Mouse (Mus musculus) liver, postnatal 0 days (tissue): ENCODE results near the gene Shprh. TPM values are rescaled to one million over a fixed set of nuclear protein-coding genes. Genes with fewer than 3 reads are reported as not detected.
"Not testable (repeated sequence)": the region's sequence is repeated elsewhere in the genome, so short reads cannot be mapped to it uniquely, and the experiment has no call there.

ENCODE experiments used
- ATAC-seq: fragments of 200-750 bp; cut with Nextera tagmentation; 2 replicates; pipeline ENCODE4 v1.8.0; 2017; ENCODE audit warnings: mild to moderate bottlenecking, moderate library complexity
- DNase-seq: peaks from one replicate; pipeline ENCODE4 v3.0.0-alpha.2; 2016
- H3K27ac ChIP-seq: fragments of 300-500 bp; sonication (generic); 2 replicates; pipeline ENCODE4 v1.5.1; 2014; ENCODE audit warnings: antibody characterized with exemption, moderate library complexity, mild to moderate bottlenecking, low read depth
- H3K27me3 ChIP-seq: fragments of 300-500 bp; sonication (generic); 2 replicates; pipeline ENCODE4 v1.6.1; 2014; ENCODE audit warnings: low read length, control low read depth, mixed read lengths; ENCODE audit not compliant: insufficient read depth
- H3K36me3 ChIP-seq: fragments of 300-500 bp; sonication (generic); replicated peaks from 2 replicates; pipeline ENCODE4 v1.6.1; 2014; ENCODE audit warnings: mild to moderate bottlenecking, control low read depth, low read length, moderate library complexity, mixed read lengths; ENCODE audit not compliant: insufficient read depth
- H3K4me1 ChIP-seq: fragments of 300-500 bp; sonication (generic); 2 replicates; pipeline ENCODE4 v1.6.1; 2014; ENCODE audit warnings: antibody characterized with exemption, mild to moderate bottlenecking, control low read depth; ENCODE audit not compliant: insufficient read depth
- H3K4me2 ChIP-seq: fragments of 300-500 bp; sonication (generic); 2 replicates; pipeline ENCODE4 v1.6.1; 2014; ENCODE audit warnings: low read depth, mild to moderate bottlenecking, low read length, moderate library complexity, mixed read lengths
- H3K4me3 ChIP-seq: fragments of 300-500 bp; sonication (generic); 2 replicates; pipeline ENCODE4 v1.5.1; 2014; ENCODE audit warnings: low read depth, low read length
- H3K9ac ChIP-seq: fragments of 300-500 bp; sonication (generic); replicated peaks from 2 replicates; pipeline ENCODE4 v1.6.1; 2014; ENCODE audit warnings: mild to moderate bottlenecking, moderate library complexity
- H3K9me3 ChIP-seq: fragments of 300-500 bp; sonication (generic); 2 replicates; pipeline ENCODE4 v1.6.1; 2016; ENCODE audit warnings: mild to moderate bottlenecking, control low read depth, low read length, mixed read lengths
- CTCF ChIP-seq: sonication (generic); IDR thresholded peaks from 2 replicates; pipeline ENCODE4 v1.5.1; 2016; ENCODE audit warnings: antibody characterized with exemption, low read depth
- EP300 ChIP-seq: IDR thresholded peaks from 2 replicates; pipeline ENCODE4 v1.6.1; 2016; ENCODE audit warnings: antibody characterized with exemption, low read depth, mild to moderate bottlenecking
- whole genome bisulfite sequencing: fragments of 180-500 bp; shearing (Covaris S2); extraction: QIAGEN DNeasy Blood & Tissue Kit; methylation state at CpG from one replicate; pipeline ENCODE4 v1.1.7; 2014; ENCODE audit not compliant: insufficient replicate concordance; 5-methylcytosine and 5-hydroxymethylcytosine counted together
- polyA plus RNA-seq: library from polyadenylated mRNA; unstranded; fragments of >200 nt; fragmentation: Nextera tagmentation; extraction: Ambion mirVana; gene quantifications from 2 replicates; pipeline ENCODE4 v1.2.1, GENCODE M21; 2015

Shprh gene
- polyA plus RNA-seq, 1 experiment from 2014 or later, result 3.1 TPM

- H3K36me3 ChIP-seq, result peaks cover 40% of the 10 kb centered on the region
- no peak overlapping the region for H3K27ac ChIP-seq
- 85% methylated on average over 5 of the region's 5 CpGs for WGBS
- H3K4me1 ChIP-seq, result no peaks in the 10 kb centered on the region
- no peak overlapping the region for H3K4me2 ChIP-seq
- no peak overlapping the region for H3K4me3 ChIP-seq
- no peak for DNase-seq
- TF ChIP-seq CTCF (no peak), EP300 (no peak)
- H3K9ac ChIP-seq, result no peak overlapping the region
- ATAC-seq, result no peak
- H3K27me3 ChIP-seq, result no peaks in the 10 kb centered on the region
- H3K9me3 ChIP-seq, result no peaks in the 10 kb centered on the region
Measured at GRCm38 (mm10) chr10:11180077-11180476, 30.9 kb downstream of the Shprh start.

GRCm38 (mm10) chr10:11197341-11197740 is 48.1 kb downstream of the Shprh start:
- no peaks in the 10 kb centered on the region for H3K4me1 ChIP-seq
- 86% methylated on average over 1 of the region's 1 CpGs for WGBS
- H3K27me3 ChIP-seq, result no peaks in the 10 kb centered on the region
- no peak overlapping the region for H3K4me2 ChIP-seq
- H3K36me3 ChIP-seq, result peaks cover 39% of the 10 kb centered on the region
- ATAC-seq (no peak), DNase-seq (no peak)
- H3K4me3 ChIP-seq, result no peak overlapping the region
- no peaks in the 10 kb centered on the region for H3K9me3 ChIP-seq
- no peak overlapping the region for H3K27ac ChIP-seq
- TF ChIP-seq EP300, result no peak
- no peak for TF ChIP-seq CTCF
- H3K9ac ChIP-seq, result no peak overlapping the region

GRCm38 (mm10) chr10:11198346-11198745 is 49.1 kb downstream of the Shprh start:
- WGBS, result 80% methylated on average over 2 of the region's 2 CpGs
- TF ChIP-seq CTCF (no peak), EP300 (no peak)
- no peaks in the 10 kb centered on the region for H3K9me3 ChIP-seq
- H3K4me2 ChIP-seq, result no peak overlapping the region
- H3K4me1 ChIP-seq, result no peaks in the 10 kb centered on the region
- H3K36me3 ChIP-seq, result peaks cover 33% of the 10 kb centered on the region
- no peak overlapping the region for H3K9ac ChIP-seq
- ATAC-seq (no peak), DNase-seq (no peak)
- H3K4me3 ChIP-seq, result no peak overlapping the region
- H3K27ac ChIP-seq, result no peak overlapping the region
- no peaks in the 10 kb centered on the region for H3K27me3 ChIP-seq

- ATAC-seq, result no peak
- Histone ChIP-seq H3K9ac (no peak overlapping the region), H3K4me1 (no peaks in the 10 kb centered on the region), H3K27ac (no peak overlapping the region), H3K4me2 (no peak overlapping the region), H3K9me3 (no peaks in the 10 kb centered on the region), H3K36me3 (peaks cover 25% of the 10 kb centered on the region), H3K4me3 (no peak overlapping the region), H3K27me3 (no peaks in the 10 kb centered on the region)
- no peak for DNase-seq
- TF ChIP-seq EP300 (no peak), CTCF (no peak)
- WGBS, result 63% methylated on average over 4 of the region's 4 CpGs
Measured at GRCm38 (mm10) chr10:11199980-11200379, 50.8 kb downstream of the Shprh start.

- not testable (repeated sequence) for H3K4me1 ChIP-seq, DNase-seq, H3K9me3 ChIP-seq, H3K4me3 ChIP-seq, H3K27ac ChIP-seq, H3K4me2 ChIP-seq, ATAC-seq, H3K27me3 ChIP-seq, H3K9ac ChIP-seq
- 86% methylated on average over 2 of the region's 2 CpGs for WGBS
- peaks cover 36% of the 10 kb centered on the region for H3K36me3 ChIP-seq
Measured at GRCm38 (mm10) chr10:11205883-11206282, 56.7 kb downstream of the Shprh start.

- WGBS, result 63% methylated on average over 1 of the region's 1 CpGs
- no peaks in the 10 kb centered on the region for H3K27me3 ChIP-seq
- no peaks in the 10 kb centered on the region for H3K9me3 ChIP-seq
- ATAC-seq, result no peak
- H3K27ac ChIP-seq, result no peak overlapping the region
- H3K4me2 ChIP-seq, result no peak overlapping the region
- H3K36me3 ChIP-seq, result peaks cover 42% of the 10 kb centered on the region
- H3K4me1 ChIP-seq, result no peaks in the 10 kb centered on the region
- TF ChIP-seq CTCF, result no peak
- TF ChIP-seq EP300, result peak; percentile 38; the same call in 1 of the 2 replicates
- no peak for DNase-seq
- H3K9ac ChIP-seq, result no peak overlapping the region
- H3K4me3 ChIP-seq, result no peak overlapping the region
Measured at GRCm38 (mm10) chr10:11208670-11209069, 59.4 kb downstream of the Shprh start.

DNA sequence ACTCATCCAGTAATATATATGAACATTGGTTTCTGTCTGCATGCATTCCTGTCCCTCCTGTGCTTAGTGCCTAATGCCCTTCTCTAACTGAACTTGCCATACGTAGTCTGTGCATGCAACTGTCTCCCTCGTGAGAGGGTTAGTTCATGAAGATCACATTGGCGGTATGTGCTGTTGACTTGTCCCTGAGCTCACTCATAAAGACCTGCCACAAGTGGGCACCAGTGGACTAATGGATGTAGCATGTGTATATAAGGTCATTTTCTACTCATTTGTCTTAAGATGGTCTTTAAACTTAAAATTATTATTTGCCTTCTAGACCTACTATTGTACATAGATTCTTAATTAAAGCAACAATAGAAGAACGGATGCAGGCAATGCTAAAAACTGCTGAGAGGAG is 62.8 kb downstream of the Shprh start:
- Histone ChIP-seq H3K4me2 (no peak overlapping the region), H3K4me1 (no peaks in the 10 kb centered on the region), H3K4me3 (no peak overlapping the region), H3K9ac (no peak overlapping the region), H3K9me3 (no peaks in the 10 kb centered on the region), H3K36me3 (peaks cover 45% of the 10 kb centered on the region), H3K27me3 (no peaks in the 10 kb centered on the region), H3K27ac (no peak overlapping the region)
- 79% methylated on average over 4 of the region's 4 CpGs for WGBS
- ATAC-seq, result no peak
- TF ChIP-seq EP300, result no peak
- TF ChIP-seq CTCF, result peak; percentile 45
- DNase-seq, result no peak
